Comparison of ENCODE assay signal across 9 mouse cellular contexts in the genomic region with DNA sequence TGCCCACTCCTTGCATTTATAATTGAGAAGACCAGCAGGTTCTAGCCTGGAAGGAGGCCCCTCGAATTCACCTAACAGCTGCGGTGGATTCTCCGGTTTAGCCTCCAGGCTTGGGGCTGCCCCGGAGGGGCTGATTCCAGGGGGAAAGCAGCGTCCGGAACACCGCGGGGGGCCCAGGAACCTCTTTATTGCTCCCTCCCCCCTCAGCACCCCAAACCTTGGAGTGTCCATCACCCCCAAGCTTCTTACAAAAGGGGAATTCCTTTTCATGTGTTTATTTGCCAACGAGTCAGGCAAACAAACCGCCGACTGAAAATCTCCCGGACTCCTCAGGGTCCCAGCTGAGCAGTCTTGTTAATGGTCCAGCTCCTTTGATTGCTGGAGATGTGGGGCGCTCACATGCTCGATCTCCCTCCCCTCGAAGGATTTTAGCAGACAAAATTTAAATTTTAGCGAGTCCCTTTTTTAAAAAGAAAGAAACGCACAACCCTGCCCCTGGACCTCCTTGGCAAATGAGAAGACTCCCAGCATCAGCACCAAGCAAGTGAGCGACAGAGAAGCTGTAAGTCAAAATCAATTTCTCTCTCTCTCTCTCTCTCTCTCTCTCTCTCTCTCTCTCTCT.
DNase-seq lines count a peak whose midpoint lies in the region; ATAC-seq and TF ChIP-seq lines count a peak whose summit lies in the region.
"Had no signal": no experiment of that assay in that cellular context is flagged by ENCODE, and none has a peak within 500 bp of the region (broad histone marks: within the 10 kb centered on the region; RNA-seq: fewer than 3 reads in every experiment).

No protein-coding gene starts in this region.

- no peak for TF ChIP-seq CTCF in intestine, postnatal 0 days (IDR thresholded peaks at IDR 0.05; ENCODE audit: low read depth)
- no peak for TF ChIP-seq CTCF in hindbrain, postnatal 0 days (IDR thresholded peaks at IDR 0.05; ENCODE audit: low read depth)

- peaks cover 44% of the 10 kb centered on the region for H3K27me3 ChIP-seq in intestine, embryonic 14.5 days (replicated peaks; ENCODE audit: control insufficient read depth, insufficient read depth, low read length)
- peaks cover 15% of the 10 kb centered on the region for H3K27me3 ChIP-seq in intestine, postnatal 0 days (replicated peaks; ENCODE audit: control insufficient read depth, insufficient read depth, low read length)
- peaks cover 40% of the 10 kb centered on the region for H3K27me3 ChIP-seq in embryonic facial prominence, embryonic 12.5 days
- 0 out of 2 replicates have a peak, but pooled peaks cover 4% of the 10 kb centered on the region for H3K27me3 ChIP-seq in hindbrain, postnatal 0 days (ENCODE audit: insufficient read depth, low read length)
- H3K27me3 ChIP-seq in neural tube, embryonic 14.5 days (ENCODE audit: control insufficient read depth, insufficient read depth, low read length) = no peaks in the 10 kb centered on the region

- no peaks in the 10 kb centered on the region for H3K36me3 ChIP-seq in intestine, embryonic 14.5 days (ENCODE audit: control insufficient read depth, insufficient read depth, low read length)
- H3K36me3 ChIP-seq in intestine, postnatal 0 days (ENCODE audit: control insufficient read depth, insufficient read depth) = no peaks in the 10 kb centered on the region
- no peaks in the 10 kb centered on the region for H3K36me3 ChIP-seq in embryonic facial prominence, embryonic 12.5 days
- no peaks in the 10 kb centered on the region for H3K36me3 ChIP-seq in hindbrain, postnatal 0 days (ENCODE audit: insufficient read depth, low read length)
- H3K36me3 ChIP-seq in neural tube, embryonic 14.5 days (ENCODE audit: control insufficient read depth, insufficient read depth, low read length) = no peaks in the 10 kb centered on the region
- H3K36me3 ChIP-seq: liver, embryonic 15.5 days had no signal

- no peak overlapping the region for H3K9ac ChIP-seq in intestine, embryonic 14.5 days (ENCODE audit: low read length)
- H3K9ac ChIP-seq in intestine, postnatal 0 days (ENCODE audit: low read depth, low read length) = no peak overlapping the region
- no peak overlapping the region for H3K9ac ChIP-seq in embryonic facial prominence, embryonic 12.5 days
- peak overlapping the region; percentile 44 for H3K9ac ChIP-seq in hindbrain, postnatal 0 days (replicated peaks; ENCODE audit: low read length)
- peak overlapping the region; percentile 79 for H3K9ac ChIP-seq in neural tube, embryonic 14.5 days (replicated peaks; ENCODE audit: low read depth, low read length)
- H3K9ac ChIP-seq: liver, embryonic 15.5 days had no signal

- H3K4me2 ChIP-seq in intestine, embryonic 14.5 days (ENCODE audit: low read length) = peak overlapping the region; percentile 40
- no peak overlapping the region for H3K4me2 ChIP-seq in intestine, postnatal 0 days (replicated peaks; ENCODE audit: low read depth)
- H3K4me2 ChIP-seq in embryonic facial prominence, embryonic 12.5 days (replicated peaks) = peak overlapping the region; percentile 62
- peak overlapping the region; percentile 71 for H3K4me2 ChIP-seq in hindbrain, postnatal 0 days (ENCODE audit: low read depth, low read length)
- peak overlapping the region; percentile 87 for H3K4me2 ChIP-seq in neural tube, embryonic 14.5 days (ENCODE audit: low read depth, low read length)
- H3K4me2 ChIP-seq: liver, embryonic 15.5 days had no signal

- no peak for DNase-seq in intestine, embryonic 14.5 days (ENCODE audit: low spot score)
- DNase-seq in hindbrain, postnatal 0 days (ENCODE audit: low spot score) = peak; percentile 46
- no peak for DNase-seq in yolk sac, embryonic 10.5 days (ENCODE audit: low spot score)
- DNase-seq in layer of hippocampus, postnatal 36 days = no peak
- no peak for DNase-seq in lung, postnatal 10 days

- no peaks in the 10 kb centered on the region; the same call in 1 of the 2 replicates for H3K4me1 ChIP-seq in intestine, embryonic 14.5 days (replicated peaks; ENCODE audit: control insufficient read depth, insufficient read depth, low read length)
- H3K4me1 ChIP-seq in intestine, postnatal 0 days (replicated peaks; ENCODE audit: control insufficient read depth, insufficient read depth, low read length) = no peaks in the 10 kb centered on the region
- peaks cover 5% of the 10 kb centered on the region; the same call in 1 of the 2 replicates for H3K4me1 ChIP-seq in embryonic facial prominence, embryonic 12.5 days
- no peaks in the 10 kb centered on the region; the same call in 1 of the 2 replicates for H3K4me1 ChIP-seq in hindbrain, postnatal 0 days (ENCODE audit: insufficient read depth, low read length)
- peaks cover 11% of the 10 kb centered on the region for H3K4me1 ChIP-seq in neural tube, embryonic 14.5 days (ENCODE audit: control insufficient read depth, insufficient read depth, low read length)
- H3K4me1 ChIP-seq: liver, embryonic 15.5 days had no signal

- WGBS in intestine, embryonic 14.5 days = under 1% methylated on average over 18 of the region's 18 CpGs
- 2% methylated on average over 18 of the region's 18 CpGs for WGBS in intestine, postnatal 0 days
- under 1% methylated on average over 18 of the region's 18 CpGs for WGBS in embryonic facial prominence, embryonic 12.5 days
- WGBS in hindbrain, postnatal 0 days = under 1% methylated on average over 18 of the region's 18 CpGs
- WGBS in neural tube, embryonic 14.5 days = under 1% methylated on average over 18 of the region's 18 CpGs

- H3K4me3 ChIP-seq in intestine, embryonic 14.5 days (ENCODE audit: low read depth, low read length) = peak overlapping the region; percentile 13
- H3K4me3 ChIP-seq in intestine, postnatal 0 days (ENCODE audit: low read depth, low read length) = no peak overlapping the region
- H3K4me3 ChIP-seq in embryonic facial prominence, embryonic 12.5 days = peak overlapping the region; percentile 26
- H3K4me3 ChIP-seq in hindbrain, postnatal 0 days (ENCODE audit: low read length) = peak overlapping the region; percentile 33
- peak overlapping the region; percentile 44 for H3K4me3 ChIP-seq in neural tube, embryonic 14.5 days (ENCODE audit: low read depth, low read length)
- H3K4me3 ChIP-seq: liver, embryonic 15.5 days had no signal

- H3K9me3 ChIP-seq in intestine, embryonic 14.5 days (ENCODE audit: control insufficient read depth, low read length) = no peaks in the 10 kb centered on the region
- no peaks in the 10 kb centered on the region for H3K9me3 ChIP-seq in intestine, postnatal 0 days (ENCODE audit: control insufficient read depth)
- H3K9me3 ChIP-seq in embryonic facial prominence, embryonic 12.5 days = no peaks in the 10 kb centered on the region
- no peaks in the 10 kb centered on the region for H3K9me3 ChIP-seq in hindbrain, postnatal 0 days (ENCODE audit: low read length)
- H3K9me3 ChIP-seq in neural tube, embryonic 14.5 days (ENCODE audit: control insufficient read depth, low read length) = no peaks in the 10 kb centered on the region
- H3K9me3 ChIP-seq: liver, embryonic 15.5 days had no signal

- H3K27ac ChIP-seq in intestine, embryonic 14.5 days (ENCODE audit: low read depth) = no peak overlapping the region
- H3K27ac ChIP-seq in intestine, postnatal 0 days (ENCODE audit: low read depth, low read length) = no peak overlapping the region
- H3K27ac ChIP-seq in embryonic facial prominence, embryonic 12.5 days = no peak overlapping the region
- H3K27ac ChIP-seq in hindbrain, postnatal 0 days = peak overlapping the region; percentile 41; the same call in 1 of the 2 replicates
- H3K27ac ChIP-seq in neural tube, embryonic 14.5 days (ENCODE audit: low read depth, low read length) = peak overlapping the region; percentile 95
- H3K27ac ChIP-seq: liver, embryonic 15.5 days had no signal

- ATAC-seq in intestine, embryonic 14.5 days (replicated peaks; ENCODE audit: low FRiP score, low TSS enrichment, low read depth) = no peak
- no peak for ATAC-seq in intestine, postnatal 0 days
- no peak for ATAC-seq in embryonic facial prominence, embryonic 12.5 days (ENCODE audit: insufficient number of reproducible peaks, insufficient read depth, low FRiP score, low TSS enrichment)
- 0 out of 2 replicates have a peak, but pooled peaks have one; percentile 10 for ATAC-seq in hindbrain, postnatal 0 days
- 0 out of 2 replicates have a peak, but pooled peaks have one; percentile 29 for ATAC-seq in neural tube, embryonic 14.5 days (ENCODE audit: low read depth)

Comparison
In these comparisons a context has a peak if more than half of its experiments do, and no peak if none do; other contexts are left out.
1. ATAC-seq: peak in hindbrain, postnatal 0 days (single experiment) and neural tube, embryonic 14.5 days (single experiment); none in intestine, embryonic 14.5 days (single experiment), intestine, postnatal 0 days (single experiment) and embryonic facial prominence, embryonic 12.5 days (single experiment).
2. H3K27ac ChIP-seq: peak in hindbrain, postnatal 0 days (single experiment) and neural tube, embryonic 14.5 days (single experiment); none in intestine, embryonic 14.5 days (single experiment), intestine, postnatal 0 days (single experiment) and embryonic facial prominence, embryonic 12.5 days (single experiment).
3. H3K9ac ChIP-seq: peak in hindbrain, postnatal 0 days (single experiment) and neural tube, embryonic 14.5 days (single experiment); none in intestine, embryonic 14.5 days (single experiment), intestine, postnatal 0 days (single experiment) and embryonic facial prominence, embryonic 12.5 days (single experiment).